Mouse (Mus musculus) midbrain, embryonic 10.5 days (tissue): ENCODE data around the gene M6pr. TPM values are rescaled to one million over a fixed set of nuclear protein-coding genes. Genes with fewer than 3 reads are reported as not detected.
"Not testable (repeated sequence)": the region's sequence is repeated elsewhere in the genome, so short reads cannot be mapped to it uniquely, and the experiment has no call there.

Experiments
- DNase-seq: peaks from one replicate; pipeline ENCODE4 v3.0.0-alpha.2; 2017; ENCODE audit warnings: low spot score
- H3K27ac ChIP-seq: fragments of 300-500 bp; sonication (generic); replicated peaks from 2 replicates; pipeline ENCODE4 v1.5.1; 2016; ENCODE audit warnings: mild to moderate bottlenecking
- H3K27me3 ChIP-seq: fragments of 300-500 bp; sonication (generic); 2 replicates; pipeline ENCODE4 v1.6.1; 2016; ENCODE audit warnings: low read depth, mild to moderate bottlenecking; ENCODE audit not compliant: poor library complexity, severe bottlenecking
- H3K36me3 ChIP-seq: fragments of 300-500 bp; sonication (generic); 2 replicates; pipeline ENCODE4 v1.6.1; 2016; ENCODE audit warnings: mild to moderate bottlenecking, moderate library complexity
- H3K4me1 ChIP-seq: fragments of 300-500 bp; sonication (generic); 2 replicates; pipeline ENCODE4 v1.6.1; 2016
- H3K4me3 ChIP-seq: fragments of 300-500 bp; sonication (generic); 2 replicates; pipeline ENCODE4 v1.5.1; 2016; ENCODE audit warnings: mild to moderate bottlenecking, moderate library complexity
- H3K9me3 ChIP-seq: fragments of 300-500 bp; sonication (generic); replicated peaks from 2 replicates; pipeline ENCODE4 v1.6.1; 2016; ENCODE audit warnings: mild to moderate bottlenecking
- WGBS: fragments of 180-500 bp; shearing (Covaris S2); methylation state at CpG from one replicate; pipeline ENCODE4 v1.1.7; 2016; 5-methylcytosine and 5-hydroxymethylcytosine counted together
- polyA plus RNA-seq: library from polyadenylated mRNA; unstranded; fragments of >200 nt; fragmentation: Nextera tagmentation; extraction: Ambion mirVana; gene quantifications from 2 replicates; pipeline ENCODE4 v1.2.1, GENCODE M21; 2016

The M6pr gene
- polyA plus RNA-seq, 1 experiment from 2014 or later = 94.6 TPM

DNA sequence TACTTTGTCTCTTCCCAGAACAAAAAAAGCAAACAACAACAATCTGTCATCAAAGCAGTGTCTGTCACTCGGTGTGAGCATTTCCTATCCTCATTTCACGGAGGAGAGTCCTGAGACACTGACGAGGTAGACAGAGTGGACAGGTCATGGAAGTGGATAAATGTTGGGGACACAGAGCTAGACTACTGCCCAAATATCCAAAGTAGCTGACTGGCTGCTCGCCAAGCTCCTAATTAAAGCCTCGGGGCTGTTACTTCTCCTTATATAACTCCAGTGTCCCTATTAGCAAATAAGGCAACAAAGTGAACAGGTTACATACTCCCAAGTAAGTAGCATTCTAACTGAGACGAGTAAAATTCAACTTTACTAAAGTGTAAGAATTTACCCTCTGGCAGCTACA lies 29.0 kb downstream of the M6pr start:
- Histone ChIP-seq H3K27ac (no peak overlapping the region), H3K4me3 (no peak overlapping the region), H3K27me3 (no peaks in the 10 kb centered on the region), H3K9me3 (no peaks in the 10 kb centered on the region), H3K36me3 (peaks cover 41% of the 10 kb centered on the region), H3K4me1 (peaks cover 31% of the 10 kb centered on the region)
- WGBS = 78% methylated on average over 6 of the region's 6 CpGs
- DNase-seq = no peak

DNA sequence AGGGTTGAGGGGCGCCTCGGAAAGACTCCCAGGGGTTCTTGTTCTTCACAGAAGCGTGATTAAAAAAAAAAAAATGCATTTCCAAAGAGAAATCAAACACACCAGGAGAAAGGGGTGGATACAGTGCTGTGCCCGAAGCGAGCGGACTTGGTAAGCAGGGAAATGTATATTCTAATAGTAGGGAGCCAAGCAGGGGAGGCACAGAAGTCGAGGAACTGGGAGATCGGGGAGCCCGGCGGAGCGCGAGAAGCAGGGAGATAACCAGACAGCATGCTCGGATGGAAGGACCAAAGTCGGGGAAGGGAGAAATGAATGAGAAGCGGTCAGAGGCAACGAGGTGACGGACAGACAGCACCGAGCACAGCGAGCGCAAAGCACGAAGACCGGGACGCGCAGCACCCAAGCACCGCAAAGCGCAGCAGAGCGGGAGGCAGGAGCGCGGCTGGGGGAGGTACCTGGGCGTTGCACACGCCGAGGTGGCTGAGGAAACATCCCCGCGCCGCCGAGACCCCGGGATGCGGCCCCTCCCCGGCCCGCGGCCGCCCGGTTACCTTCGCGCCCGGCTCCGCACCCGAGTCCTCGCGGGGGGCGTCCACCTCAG lies 30.6 kb downstream of the M6pr start:
- H3K4me3 ChIP-seq = peak overlapping the region; percentile 80
- DNase-seq = peak; percentile 74
- peak overlapping the region; percentile 96 for H3K27ac ChIP-seq
- H3K27me3 ChIP-seq = no peaks in the 10 kb centered on the region
- peaks cover 25% of the 10 kb centered on the region for H3K36me3 ChIP-seq
- under 1% methylated on average over 29 of the region's 51 CpGs for WGBS
- H3K4me1 ChIP-seq = peaks cover 31% of the 10 kb centered on the region
- H3K9me3 ChIP-seq = no peaks in the 10 kb centered on the region

DNA sequence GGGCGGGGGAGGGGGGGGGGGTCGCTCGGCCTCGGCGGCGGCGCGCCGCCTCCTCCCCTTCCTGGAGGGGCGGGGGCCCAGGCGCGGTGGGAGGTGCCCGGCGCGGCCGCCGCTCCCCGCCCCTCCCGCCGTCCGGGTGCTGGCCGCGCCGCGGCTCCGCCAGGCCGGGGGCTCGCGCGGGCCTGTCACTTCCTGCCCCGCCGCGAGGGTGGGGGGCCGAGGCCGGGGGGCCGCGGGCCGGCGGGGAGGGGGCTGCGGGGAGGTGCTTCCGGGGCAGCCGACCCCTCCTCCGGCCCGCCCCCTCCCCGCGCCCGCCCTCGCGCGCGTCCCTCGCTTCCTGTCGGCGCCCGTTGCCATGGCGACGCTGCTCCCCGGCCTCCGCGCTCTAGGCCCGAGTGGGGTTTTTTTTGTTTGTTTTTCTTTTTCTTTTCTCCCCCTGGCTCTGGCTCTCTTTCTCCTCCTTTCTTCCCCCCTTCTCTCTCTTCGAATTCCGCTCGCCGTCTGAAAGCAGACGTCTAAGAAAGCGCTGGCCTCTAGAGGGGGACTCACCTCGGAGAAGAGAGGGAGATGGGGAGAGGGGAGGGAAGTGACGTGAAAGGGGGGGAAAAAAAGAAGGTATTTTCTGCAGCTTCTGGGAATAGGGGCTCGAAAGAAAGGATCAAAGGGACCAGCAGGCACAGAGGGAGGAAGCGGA lies 31.3 kb downstream of the M6pr start:
- Histone ChIP-seq H3K4me1 (peaks cover 36% of the 10 kb centered on the region), H3K27me3 (no peaks in the 10 kb centered on the region), H3K9me3 (no peaks in the 10 kb centered on the region), H3K36me3 (peaks cover 19% of the 10 kb centered on the region), H3K4me3 (peak overlapping the region; percentile 80), H3K27ac (peak overlapping the region; percentile 96)
- under 1% methylated on average over 23 of the region's 71 CpGs for WGBS
- peak; percentile 91 for DNase-seq

DNA sequence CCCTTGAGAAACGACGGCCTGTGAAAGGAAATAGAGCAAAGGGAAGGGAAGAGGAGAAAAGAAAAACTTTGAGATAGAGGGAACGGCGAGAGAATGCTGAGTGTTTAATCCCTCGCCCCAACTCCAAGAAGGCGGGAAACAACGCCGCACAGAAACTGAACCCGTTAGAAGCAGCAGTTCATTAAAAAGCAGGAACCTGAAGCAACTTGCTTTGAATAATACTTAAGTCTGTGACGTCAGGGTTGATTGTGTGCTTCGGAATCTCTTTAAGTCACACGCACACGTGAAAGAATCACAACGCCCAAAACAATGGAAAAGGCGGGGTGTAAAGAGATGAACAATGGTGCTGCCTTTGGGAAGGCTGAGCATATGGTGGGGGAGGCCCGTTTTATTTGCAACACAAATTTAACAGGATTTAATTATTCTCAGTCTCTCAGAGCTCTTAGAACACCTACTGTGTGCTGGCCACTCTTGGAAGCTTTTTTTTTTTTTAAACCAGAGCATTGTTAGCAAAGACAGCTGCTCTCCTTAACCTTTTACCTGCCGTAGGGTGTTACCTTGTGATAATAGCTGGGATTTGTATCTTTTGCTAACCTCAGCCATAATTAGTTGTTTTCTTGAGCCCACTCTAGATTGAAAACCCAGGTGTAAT lies 32.0 kb downstream of the M6pr start, which contains the start of gene Phc1:
TSS of gene Phc1 (minus strand) at position 213 of the 652 bp plus-strand sequence.
- Histone ChIP-seq H3K9me3 (no peaks in the 10 kb centered on the region), H3K4me1 (peaks cover 43% of the 10 kb centered on the region), H3K36me3 (peaks cover 12% of the 10 kb centered on the region), H3K27me3 (no peaks in the 10 kb centered on the region), H3K27ac (peak within 1 kb of the TSS; percentile 96), H3K4me3 (peak within 1 kb of the TSS; percentile 80)
- under 1% methylated on average over 17 of the region's 17 CpGs for WGBS
- no peak for DNase-seq

- Histone ChIP-seq H3K4me1 (peaks cover 46% of the 10 kb centered on the region), H3K27me3 (no peaks in the 10 kb centered on the region), H3K36me3 (peaks cover 7% of the 10 kb centered on the region), H3K27ac (peak overlapping the region; percentile 96), H3K4me3 (peak overlapping the region; percentile 80), H3K9me3 (no peaks in the 10 kb centered on the region)
- 34% methylated on average over 7 of the region's 7 CpGs for WGBS
- DNase-seq = no peak
These were observed 32.7 kb downstream of the M6pr start for GRCm38 (mm10) chr6:122341038-122341810.

DNA sequence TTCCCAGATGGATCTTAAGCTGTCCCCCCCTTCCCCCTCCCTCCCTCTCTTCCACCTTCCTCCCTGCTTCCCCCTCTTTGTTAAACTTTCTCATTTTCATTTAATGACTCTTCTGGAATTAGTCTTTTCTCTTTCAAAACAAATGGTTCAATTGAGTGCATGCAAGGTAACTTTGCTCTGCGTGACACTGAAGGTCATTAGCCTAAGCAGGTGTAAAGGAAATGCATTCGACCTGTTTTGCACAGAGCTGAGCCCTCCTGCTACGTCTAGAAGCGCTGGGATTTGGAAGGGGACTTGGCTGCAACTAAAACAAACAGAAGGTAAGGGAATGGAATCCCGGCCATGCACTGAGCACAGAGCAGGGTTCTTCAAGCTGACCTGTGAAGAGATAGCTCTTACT lies 33.6 kb downstream of the M6pr start:
- no peaks in the 10 kb centered on the region for H3K36me3 ChIP-seq
- 25% methylated on average over 5 of the region's 5 CpGs for WGBS
- DNase-seq = no peak
- no peak overlapping the region for H3K4me3 ChIP-seq
- no peaks in the 10 kb centered on the region for H3K9me3 ChIP-seq
- H3K4me1 ChIP-seq = peaks cover 46% of the 10 kb centered on the region
- H3K27ac ChIP-seq = no peak overlapping the region
- no peaks in the 10 kb centered on the region for H3K27me3 ChIP-seq

DNA sequence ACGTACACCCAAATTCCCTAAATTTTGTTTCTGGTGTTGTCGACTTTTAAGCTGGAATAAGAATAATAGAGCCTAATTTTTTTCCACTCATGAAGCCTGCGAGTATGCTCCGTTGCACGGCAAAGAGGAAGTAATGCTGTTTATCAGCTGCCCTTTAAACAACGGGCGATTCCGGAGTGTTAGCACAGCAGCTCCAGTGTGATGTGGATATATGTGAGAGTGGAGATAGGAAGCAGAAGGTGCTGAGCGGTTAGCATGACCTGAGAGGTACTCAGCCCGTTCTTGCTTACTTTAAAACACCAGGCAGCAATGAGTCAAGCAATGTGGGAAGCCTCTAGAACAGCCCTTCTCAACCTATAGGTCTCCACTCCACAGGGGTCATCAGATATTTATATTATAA lies 35.2 kb downstream of the M6pr start:
- Histone ChIP-seq H3K27ac (no peak overlapping the region), H3K27me3 (no peaks in the 10 kb centered on the region), H3K4me1 (peaks cover 30% of the 10 kb centered on the region), H3K9me3 (no peaks in the 10 kb centered on the region), H3K4me3 (no peak overlapping the region), H3K36me3 (no peaks in the 10 kb centered on the region)
- DNase-seq = no peak
- 74% methylated on average over 10 of the region's 10 CpGs for WGBS

- H3K27me3 ChIP-seq = no peaks in the 10 kb centered on the region
- WGBS = 54% methylated on average over 9 of the region's 9 CpGs
- peak; percentile 16 for DNase-seq
- H3K9me3 ChIP-seq = no peaks in the 10 kb centered on the region
- no peak overlapping the region for H3K4me3 ChIP-seq
- H3K27ac ChIP-seq = peak overlapping the region; percentile 63; the same call in 1 of the 2 replicates
- peaks cover 25% of the 10 kb centered on the region for H3K4me1 ChIP-seq
- H3K36me3 ChIP-seq = no peaks in the 10 kb centered on the region
These were observed 36.0 kb downstream of the M6pr start for GRCm38 (mm10) chr6:122344386-122345116.

- 87% methylated on average over 6 of the region's 6 CpGs for WGBS
- Histone ChIP-seq H3K4me3 (no peak overlapping the region), H3K9me3 (no peaks in the 10 kb centered on the region), H3K36me3 (no peaks in the 10 kb centered on the region), H3K27ac (0 out of 2 replicates have a peak overlapping the region, but pooled peaks have one; percentile 46), H3K27me3 (no peaks in the 10 kb centered on the region), H3K4me1 (peaks cover 20% of the 10 kb centered on the region)
- DNase-seq = no peak
These were observed 37.2 kb downstream of the M6pr start for GRCm38 (mm10) chr6:122345731-122346130.

GRCm38 (mm10) chr6:122346399-122346798 lies 37.9 kb downstream of the M6pr start:
- no peak for DNase-seq
- no peak overlapping the region for H3K27ac ChIP-seq
- 86% methylated on average over 7 of the region's 7 CpGs for WGBS
- H3K4me3 ChIP-seq = no peak overlapping the region
- no peaks in the 10 kb centered on the region for H3K27me3 ChIP-seq
- H3K4me1 ChIP-seq = peaks cover 15% of the 10 kb centered on the region
- no peaks in the 10 kb centered on the region for H3K36me3 ChIP-seq
- H3K9me3 ChIP-seq = no peaks in the 10 kb centered on the region

GRCm38 (mm10) chr6:122347326-122347725 lies 38.8 kb downstream of the M6pr start:
- not testable (repeated sequence) for H3K27me3 ChIP-seq, H3K9me3 ChIP-seq, H3K27ac ChIP-seq, H3K4me3 ChIP-seq, DNase-seq, H3K36me3 ChIP-seq
- H3K4me1 ChIP-seq = peaks cover 15% of the 10 kb centered on the region
- 62% methylated on average over 1 of the region's 1 CpGs for WGBS

GRCm38 (mm10) chr6:122355909-122356308 lies 47.4 kb downstream of the M6pr start:
- no peak for DNase-seq
- Histone ChIP-seq H3K9me3 (no peaks in the 10 kb centered on the region), H3K36me3 (no peaks in the 10 kb centered on the region), H3K27me3 (no peaks in the 10 kb centered on the region), H3K4me1 (no peaks in the 10 kb centered on the region), H3K27ac (no peak overlapping the region), H3K4me3 (no peak overlapping the region)
- 66% methylated on average over 9 of the region's 9 CpGs for WGBS
